Mouse (Mus musculus) adrenal gland, postnatal 4 days (tissue): ENCODE data around the gene Mettl23. TPM values are rescaled to one million over a fixed set of nuclear protein-coding genes. Genes with fewer than 3 reads are reported as not detected.
"Not testable (repeated sequence)": the region's sequence is repeated elsewhere in the genome, so short reads cannot be mapped to it uniquely, and the experiment has no call there.

Source experiments
- DNase-seq, 2 experiments: peaks; one replicate each; pipeline ENCODE4 v3.0.0; 2021 to 2022; ENCODE audit warnings: low spot score in 2 of 2, mixed read lengths in 2 of 2
- total RNA-seq, 2 experiments: library from RNA; stranded (reverse); gene quantifications; 2 replicates each; pipeline ENCODE4 v1.2.3; 2021

Mettl23 gene
- total RNA-seq, 2 experiments from 2014 or later: 34.1 to 34.2 TPM

GRCm38 (mm10) chr11:116846593-116847181, 3.6 kb downstream of the Mettl23 start:
- DNase-seq: no peak

GRCm38 (mm10) chr11:116847187-116848085, 4.4 kb downstream of the Mettl23 start:
- no peak for DNase-seq

- no peak for DNase-seq
Observed at GRCm38 (mm10) chr11:116848086-116848876, 5.2 kb downstream of the Mettl23 start.

- DNase-seq: not testable (repeated sequence)
Observed at GRCm38 (mm10) chr11:116848877-116849178, 5.8 kb downstream of the Mettl23 start.

- no peak for DNase-seq
Observed at GRCm38 (mm10) chr11:116849587-116849986, 6.5 kb downstream of the Mettl23 start.

- no peak for DNase-seq
Observed at GRCm38 (mm10) chr11:116850085-116850484, 7.0 kb downstream of the Mettl23 start.

GRCm38 (mm10) chr11:116850833-116851477, 7.9 kb downstream of the Mettl23 start:
- DNase-seq: no peak

- DNase-seq: peak; percentile 19 to 26
Observed at GRCm38 (mm10) chr11:116851576-116852290, 8.7 kb downstream of the Mettl23 start.

- peak; percentile 52 to 66 for DNase-seq
Observed at GRCm38 (mm10) chr11:116852291-116852890, 9.3 kb downstream of the Mettl23 start, which contains the start of gene Mfsd11. Gene Mfsd11 (plus strand): TSS chr11:116852440.

- peak; percentile 96 to 99 for DNase-seq
Observed at GRCm38 (mm10) chr11:116852891-116853511, 9.9 kb downstream of the Mettl23 start, which contains the start of gene Srsf2. Gene Srsf2 (minus strand): TSS chr11:116853094.

- DNase-seq: peak; percentile 93 to 95
Observed at GRCm38 (mm10) chr11:116853512-116853928, 10.4 kb downstream of the Mettl23 start.

- DNase-seq: no peak
Observed at GRCm38 (mm10) chr11:116854279-116854678, 11.2 kb downstream of the Mettl23 start.

GRCm38 (mm10) chr11:116857183-116857850, 14.2 kb downstream of the Mettl23 start:
- DNase-seq: no peak

- no peak for DNase-seq
Observed at GRCm38 (mm10) chr11:116864444-116864843, 21.4 kb downstream of the Mettl23 start.

- no peak for DNase-seq
Observed at GRCm38 (mm10) chr11:116865945-116866585, 23.0 kb downstream of the Mettl23 start.

GRCm38 (mm10) chr11:116868129-116868528, 25.1 kb downstream of the Mettl23 start:
- no peak for DNase-seq

- no peak for DNase-seq
Observed at GRCm38 (mm10) chr11:116869223-116869622, 26.1 kb downstream of the Mettl23 start.

- DNase-seq: no peak
Observed at GRCm38 (mm10) chr11:116869641-116870040, 26.6 kb downstream of the Mettl23 start.
